Mouse (Mus musculus): ENCODE results near the gene Psat1.

The Psat1 gene

GRCm38 (mm10) chr19:15924181-15924865, 22.8 kb downstream of the Psat1 start:
- DNase-seq (ENCODE audit: low read depth): peak; percentile 53

GRCm38 (mm10) chr19:15923426-15923825, 23.7 kb downstream of the Psat1 start:
- peak; percentile 38 for DNase-seq (ENCODE audit: low read depth)

- DNase-seq (ENCODE audit: low read depth): no peak
Measured at GRCm38 (mm10) chr19:15919336-15919735, 27.8 kb downstream of the Psat1 start.

- DNase-seq (ENCODE audit: low read depth): no peak
Measured at GRCm38 (mm10) chr19:15918111-15918510, 29.0 kb downstream of the Psat1 start.

GRCm38 (mm10) chr19:15913249-15913997, 33.7 kb downstream of the Psat1 start:
- DNase-seq (ENCODE audit: low read depth): no peak

- DNase-seq (ENCODE audit: low read depth): no peak
Measured at GRCm38 (mm10) chr19:15911441-15911840, 35.7 kb downstream of the Psat1 start.

GRCm38 (mm10) chr19:15910987-15911386, 36.1 kb downstream of the Psat1 start:
- no peak for DNase-seq (ENCODE audit: low read depth)

- no peak for DNase-seq (ENCODE audit: low read depth)
Measured at GRCm38 (mm10) chr19:15910488-15910887, 36.6 kb downstream of the Psat1 start.

GRCm38 (mm10) chr19:15908016-15908415, 39.1 kb downstream of the Psat1 start:
- no peak for DNase-seq (ENCODE audit: low read depth)

- no peak for DNase-seq (ENCODE audit: low read depth)
Measured at GRCm38 (mm10) chr19:15904734-15905133, 42.4 kb downstream of the Psat1 start.

- DNase-seq (ENCODE audit: low read depth): no peak
Measured at GRCm38 (mm10) chr19:15903508-15904480, 43.3 kb downstream of the Psat1 start.

- no peak for DNase-seq (ENCODE audit: low read depth)
Measured at GRCm38 (mm10) chr19:15895681-15896080, 51.5 kb downstream of the Psat1 start.

GRCm38 (mm10) chr19:15892146-15892545, 55.0 kb downstream of the Psat1 start:
- no peak for DNase-seq (ENCODE audit: low read depth)

- DNase-seq (ENCODE audit: low read depth): no peak
Measured at GRCm38 (mm10) chr19:15888466-15888865, 58.7 kb downstream of the Psat1 start.

GRCm38 (mm10) chr19:15882705-15883426, 64.3 kb downstream of the Psat1 start:
- no peak for DNase-seq (ENCODE audit: low read depth)

- no peak for DNase-seq (ENCODE audit: low read depth)
Measured at GRCm38 (mm10) chr19:15880731-15881130, 66.4 kb downstream of the Psat1 start.

GRCm38 (mm10) chr19:15879271-15879670, 67.9 kb downstream of the Psat1 start:
- no peak for DNase-seq (ENCODE audit: low read depth)

GRCm38 (mm10) chr19:15868865-15869698, 78.1 kb downstream of the Psat1 start:
- DNase-seq (ENCODE audit: low read depth): no peak

- DNase-seq (ENCODE audit: low read depth): peak; percentile 14
Measured at GRCm38 (mm10) chr19:15866851-15867250, 80.3 kb downstream of the Psat1 start.

- DNase-seq (ENCODE audit: low read depth): no peak
Measured at GRCm38 (mm10) chr19:15866126-15866525, 81.0 kb downstream of the Psat1 start.

GRCm38 (mm10) chr19:15865431-15865830, 81.7 kb downstream of the Psat1 start:
- no peak for DNase-seq (ENCODE audit: low read depth)

Data from c-Kit-positive CD71-positive TER-119-negative erythroid progenitor cells, embryonic 14.5 days (primary cell).